Mouse (Mus musculus) G1E (cell line): ENCODE data around the gene 4930507D05Rik.

Experiments used
- CTCF ChIP-seq: IDR thresholded peaks from 2 replicates; pipeline ENCODE4 v1.5.1; 2012; ENCODE audit warnings: low read depth, low read length, inconsistent platforms, mixed read lengths
- GATA2 ChIP-seq: IDR thresholded peaks from 2 replicates; pipeline ENCODE4 v1.6.1; 2012; ENCODE audit warnings: low read depth, low read length, inconsistent platforms, borderline replicate concordance
- TAL1 ChIP-seq: conservative IDR thresholded peaks from 2 replicates; pipeline ENCODE4 v1.6.1; 2012; ENCODE audit warnings: low read depth, low read length, inconsistent platforms, mixed read lengths

- no peak for TF ChIP-seq GATA2
- TF ChIP-seq CTCF = no peak
- no peak for TF ChIP-seq TAL1
Observed at GRCm38 (mm10) chr10:62476980-62477379, 27.7 kb downstream of the 4930507D05Rik start.
